Mouse (Mus musculus) bone marrow macrophage, adult 2 months (primary cell): Measurements from ENCODE around the gene Ifnlr1.

Experiments
- CTCF ChIP-seq: IDR thresholded peaks from 2 replicates; pipeline ENCODE4 v1.5.1; 2012; ENCODE audit warnings: low read depth, mild to moderate bottlenecking, low read length, moderate library complexity
- POLR2A ChIP-seq: IDR thresholded peaks from 2 replicates; pipeline ENCODE4 v1.6.1; 2012; ENCODE audit warnings: mild to moderate bottlenecking, low read depth, low read length, borderline replicate concordance

DNA sequence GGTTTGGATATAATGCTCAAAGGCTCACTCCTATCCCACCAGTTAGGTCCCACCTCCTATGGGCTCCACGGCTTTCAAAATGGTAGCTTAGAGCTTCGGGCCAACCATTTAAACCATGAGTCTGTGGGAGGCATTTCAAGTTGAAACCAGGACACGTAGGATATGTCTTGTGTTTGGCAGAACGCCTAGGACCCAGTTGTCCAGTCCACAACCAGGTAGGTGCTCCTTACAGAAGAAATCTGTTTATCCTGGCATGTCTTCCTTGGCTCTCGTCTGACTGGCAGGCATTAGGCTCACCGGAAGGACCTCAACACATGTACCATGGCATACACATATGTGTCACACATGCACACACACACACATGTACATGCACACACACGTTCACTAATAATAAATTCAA lies 3.7 kb downstream of the Ifnlr1 start:
- TF ChIP-seq CTCF (no peak), POLR2A (no peak)
